Mouse (Mus musculus): ENCODE measurements around the gene Rfx3.

DNA sequence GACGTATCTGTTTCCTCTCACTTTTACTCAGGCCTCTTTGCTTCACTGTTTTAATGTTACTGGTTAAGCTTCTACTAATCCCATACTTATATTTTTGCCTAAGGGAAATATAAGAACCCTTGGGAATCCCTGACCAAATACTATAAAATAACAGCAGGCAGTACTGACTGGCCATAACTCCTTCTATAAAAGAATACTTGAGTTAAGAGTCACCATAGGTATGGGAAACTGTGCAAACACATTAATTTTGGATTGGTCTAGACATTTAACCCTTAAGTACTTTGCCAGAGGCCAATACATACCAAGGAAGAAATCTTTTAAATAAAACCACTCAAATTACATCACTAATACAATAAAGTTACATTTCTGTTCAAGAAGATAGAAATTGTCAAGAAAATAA, 6.8 kb downstream of the Rfx3 start:
- TF ChIP-seq CTCF (IDR thresholded peaks at IDR 0.05) (no peak), EP300 (IDR thresholded peaks at IDR 0.05) (no peak)

Measured in lung, postnatal 0 days (tissue).